Mouse (Mus musculus): ENCODE results near the gene Pdzrn3. TPM values are rescaled to one million over a fixed set of nuclear protein-coding genes. Genes with fewer than 3 reads are reported as not detected.
A peak's percentile ranks its signal among the peaks of the same experiment; 100 is the strongest.

The Pdzrn3 gene
- polyA plus RNA-seq (2012; rRNA removed), result 10.2 and 11.2 TPM in 2 replicates

- TF ChIP-seq POLR2A (IDR thresholded peaks at IDR 0.05; ENCODE audit: low read depth, low read length) (no peak), CTCF (IDR thresholded peaks at IDR 0.05; ENCODE audit: extremely low read depth, insufficient read length, insufficient replicate concordance, low read depth, low read length) (no peak)
Measured at GRCm38 (mm10) chr6:101377167-101377934, at the start of gene Pdzrn3. Pdzrn3 (minus strand) TSS chr6:101377897.

GRCm38 (mm10) chr6:101427296-101427695 lies 49.6 kb upstream of the Pdzrn3 start:
- no peaks in the 10 kb centered on the region for H3K36me3 ChIP-seq (ENCODE audit: control insufficient read depth, insufficient read depth, low read length)

More at GRCm38 (mm10) chr6:101377167-101377934, at the start of gene Pdzrn3:
- WGBS, result 2% methylated on average over 111 of the region's 111 CpGs
- peaks cover 11% of the 10 kb centered on the region for H3K27me3 ChIP-seq (ENCODE audit: control insufficient read depth, insufficient read depth, low read length)
- no peaks in the 10 kb centered on the region for H3K36me3 ChIP-seq (ENCODE audit: control insufficient read depth, insufficient read depth, low read length)
- H3K4me1 ChIP-seq (ENCODE audit: control insufficient read depth, insufficient read depth, insufficient read length, low read length), result peaks cover 4% of the 10 kb centered on the region; the same call in 1 of the 2 replicates
- peak within 1 kb of the TSS; percentile 78 for H3K27ac ChIP-seq (ENCODE audit: insufficient read depth, low read depth, low read length)
- peak within 1 kb of the TSS; percentile 78 for H3K4me3 ChIP-seq (ENCODE audit: low read depth, low read length)

GRCm38 (mm10) chr6:101426301-101426700 lies 48.6 kb upstream of the Pdzrn3 start:
- Histone ChIP-seq H3K36me3 (ENCODE audit: control insufficient read depth, insufficient read depth, low read length) (no peaks in the 10 kb centered on the region), H3K27ac (ENCODE audit: insufficient read depth, low read depth, low read length) (no peak overlapping the region), H3K4me1 (ENCODE audit: control insufficient read depth, insufficient read depth, insufficient read length, low read length) (no peaks in the 10 kb centered on the region), H3K4me3 (ENCODE audit: low read depth, low read length) (no peak overlapping the region), H3K27me3 (ENCODE audit: control insufficient read depth, insufficient read depth, low read length) (no peaks in the 10 kb centered on the region)
- TF ChIP-seq CTCF (IDR thresholded peaks at IDR 0.05; ENCODE audit: extremely low read depth, insufficient read length, insufficient replicate concordance, low read depth, low read length) (no peak), POLR2A (IDR thresholded peaks at IDR 0.05; ENCODE audit: low read depth, low read length) (no peak)
- 96% methylated on average over 4 of the region's 4 CpGs for WGBS

More at GRCm38 (mm10) chr6:101427296-101427695, 49.6 kb upstream of the Pdzrn3 start:
- H3K27me3 ChIP-seq (ENCODE audit: control insufficient read depth, insufficient read depth, low read length), result no peaks in the 10 kb centered on the region
- H3K4me1 ChIP-seq (ENCODE audit: control insufficient read depth, insufficient read depth, insufficient read length, low read length), result no peaks in the 10 kb centered on the region
- WGBS, result 86% methylated on average over 3 of the region's 3 CpGs
- no peak overlapping the region for H3K27ac ChIP-seq (ENCODE audit: insufficient read depth, low read depth, low read length)
- TF ChIP-seq POLR2A (IDR thresholded peaks at IDR 0.05; ENCODE audit: low read depth, low read length) (no peak), CTCF (IDR thresholded peaks at IDR 0.05; ENCODE audit: extremely low read depth, insufficient read length, insufficient replicate concordance, low read depth, low read length) (no peak)
- H3K4me3 ChIP-seq (ENCODE audit: low read depth, low read length), result no peak overlapping the region

- Histone ChIP-seq H3K4me3 (ENCODE audit: low read depth, low read length) (no peak overlapping the region), H3K4me1 (ENCODE audit: control insufficient read depth, insufficient read depth, insufficient read length, low read length) (no peaks in the 10 kb centered on the region), H3K36me3 (ENCODE audit: control insufficient read depth, insufficient read depth, low read length) (no peaks in the 10 kb centered on the region), H3K27ac (ENCODE audit: insufficient read depth, low read depth, low read length) (no peak overlapping the region), H3K27me3 (ENCODE audit: control insufficient read depth, insufficient read depth, low read length) (no peaks in the 10 kb centered on the region)
- TF ChIP-seq CTCF (IDR thresholded peaks at IDR 0.05; ENCODE audit: extremely low read depth, insufficient read length, insufficient replicate concordance, low read depth, low read length), result no peak
- TF ChIP-seq POLR2A (IDR thresholded peaks at IDR 0.05; ENCODE audit: low read depth, low read length), result no peak
- 77% methylated on average over 10 of the region's 10 CpGs for WGBS
Measured at GRCm38 (mm10) chr6:101422084-101422954, 44.6 kb upstream of the Pdzrn3 start.

GRCm38 (mm10) chr6:101418213-101418612 lies 40.5 kb upstream of the Pdzrn3 start:
- H3K27me3 ChIP-seq (ENCODE audit: control insufficient read depth, insufficient read depth, low read length), result no peaks in the 10 kb centered on the region
- no peaks in the 10 kb centered on the region for H3K4me1 ChIP-seq (ENCODE audit: control insufficient read depth, insufficient read depth, insufficient read length, low read length)
- TF ChIP-seq CTCF (IDR thresholded peaks at IDR 0.05; ENCODE audit: extremely low read depth, insufficient read length, insufficient replicate concordance, low read depth, low read length) (no peak), POLR2A (IDR thresholded peaks at IDR 0.05; ENCODE audit: low read depth, low read length) (no peak)
- H3K4me3 ChIP-seq (ENCODE audit: low read depth, low read length), result no peak overlapping the region
- H3K27ac ChIP-seq (ENCODE audit: insufficient read depth, low read depth, low read length), result no peak overlapping the region
- 90% methylated on average over 5 of the region's 5 CpGs for WGBS
- no peaks in the 10 kb centered on the region for H3K36me3 ChIP-seq (ENCODE audit: control insufficient read depth, insufficient read depth, low read length)

- Histone ChIP-seq H3K36me3 (ENCODE audit: control insufficient read depth, insufficient read depth, low read length) (no peaks in the 10 kb centered on the region), H3K27me3 (ENCODE audit: control insufficient read depth, insufficient read depth, low read length) (no peaks in the 10 kb centered on the region), H3K4me3 (ENCODE audit: low read depth, low read length) (no peak overlapping the region), H3K27ac (ENCODE audit: insufficient read depth, low read depth, low read length) (no peak overlapping the region), H3K4me1 (ENCODE audit: control insufficient read depth, insufficient read depth, insufficient read length, low read length) (no peaks in the 10 kb centered on the region)
- TF ChIP-seq POLR2A (IDR thresholded peaks at IDR 0.05; ENCODE audit: low read depth, low read length), result no peak
- no peak for TF ChIP-seq CTCF (IDR thresholded peaks at IDR 0.05; ENCODE audit: extremely low read depth, insufficient read length, insufficient replicate concordance, low read depth, low read length)
- whole genome bisulfite sequencing, result 82% methylated on average over 1 of the region's 1 CpGs
Measured at GRCm38 (mm10) chr6:101411701-101412100, 34.0 kb upstream of the Pdzrn3 start.

GRCm38 (mm10) chr6:101411064-101411463 lies 33.4 kb upstream of the Pdzrn3 start:
- Histone ChIP-seq H3K27me3 (ENCODE audit: control insufficient read depth, insufficient read depth, low read length) (no peaks in the 10 kb centered on the region), H3K36me3 (ENCODE audit: control insufficient read depth, insufficient read depth, low read length) (no peaks in the 10 kb centered on the region), H3K4me3 (ENCODE audit: low read depth, low read length) (no peak overlapping the region), H3K27ac (ENCODE audit: insufficient read depth, low read depth, low read length) (no peak overlapping the region), H3K4me1 (ENCODE audit: control insufficient read depth, insufficient read depth, insufficient read length, low read length) (no peaks in the 10 kb centered on the region)
- 36% methylated on average over 2 of the region's 2 CpGs for WGBS
- TF ChIP-seq POLR2A (IDR thresholded peaks at IDR 0.05; ENCODE audit: low read depth, low read length) (no peak), CTCF (IDR thresholded peaks at IDR 0.05; ENCODE audit: extremely low read depth, insufficient read length, insufficient replicate concordance, low read depth, low read length) (no peak)

All from small intestine, adult 2 months (tissue).